Mouse (Mus musculus) midbrain, postnatal 0 days (tissue): ENCODE data around the gene Slc6a9. TPM values are rescaled to one million over a fixed set of nuclear protein-coding genes. Genes with fewer than 3 reads are reported as not detected.

Experiments used
- ATAC-seq: fragments of 200-750 bp; cut with Nextera tagmentation; 2 replicates; pipeline ENCODE4 v1.8.0; 2017; ENCODE audit warnings: moderate number of reproducible peaks, mild to moderate bottlenecking, moderate TSS enrichment, moderate library complexity; ENCODE audit not compliant: low FRiP score
- DNase-seq: peaks from one replicate; pipeline ENCODE4 v3.0.0-alpha.2; 2015; ENCODE audit warnings: low spot score
- H3K27ac ChIP-seq: fragments of 300-500 bp; sonication (generic); 2 replicates; pipeline ENCODE4 v1.5.1; 2014; ENCODE audit warnings: low read depth, mild to moderate bottlenecking, low read length, mixed read lengths
- H3K27me3 ChIP-seq: fragments of 300-500 bp; sonication (generic); 2 replicates; pipeline ENCODE4 v1.6.1; 2014; ENCODE audit warnings: low read length, control low read depth, mixed read lengths; ENCODE audit not compliant: insufficient read depth
- H3K36me3 ChIP-seq: fragments of 300-500 bp; sonication (generic); 2 replicates; pipeline ENCODE4 v1.6.1; 2014; ENCODE audit warnings: low read length, control low read depth, mixed read lengths; ENCODE audit not compliant: insufficient read depth
- H3K4me1 ChIP-seq: fragments of 300-500 bp; sonication (generic); 2 replicates; pipeline ENCODE4 v1.6.1; 2014; ENCODE audit warnings: mild to moderate bottlenecking, control low read depth, antibody characterized with exemption, low read length, mixed read lengths; ENCODE audit not compliant: insufficient read depth
- H3K4me2 ChIP-seq: fragments of 300-500 bp; sonication (generic); 2 replicates; pipeline ENCODE4 v1.6.1; 2014; ENCODE audit warnings: low read depth, mild to moderate bottlenecking, low read length, mixed read lengths; ENCODE audit not compliant: poor library complexity, severe bottlenecking
- H3K4me3 ChIP-seq: fragments of 300-500 bp; sonication (generic); 2 replicates; pipeline ENCODE4 v1.5.1; 2014; ENCODE audit warnings: low read depth, mild to moderate bottlenecking, low read length, moderate library complexity
- H3K9ac ChIP-seq: fragments of 300-500 bp; sonication (generic); replicated peaks from 2 replicates; pipeline ENCODE4 v1.6.1; 2014; ENCODE audit warnings: mild to moderate bottlenecking, low read length, moderate library complexity, mixed read lengths; ENCODE audit not compliant: poor library complexity, severe bottlenecking
- H3K9me3 ChIP-seq: fragments of 300-500 bp; sonication (generic); 2 replicates; pipeline ENCODE4 v1.6.1; 2016; ENCODE audit warnings: low read length, control low read depth
- CTCF ChIP-seq: IDR thresholded peaks from 2 replicates; pipeline ENCODE4 v1.5.1; 2016; ENCODE audit warnings: antibody characterized with exemption, mild to moderate bottlenecking
- WGBS: fragments of 180-500 bp; shearing (Covaris S2); extraction: QIAGEN DNeasy Blood & Tissue Kit; methylation state at CpG from one replicate; pipeline ENCODE4 v1.1.7; 2014; 5-methylcytosine and 5-hydroxymethylcytosine counted together
- polyA plus RNA-seq: library from polyadenylated mRNA; unstranded; fragments of >200 nt; fragmentation: Nextera tagmentation; extraction: Ambion mirVana; gene quantifications from 2 replicates; pipeline ENCODE4 v1.2.1, GENCODE M21; 2015
- total RNA-seq: library from RNA; depleted of rRNA; stranded (reverse); fragments of >200 nt; gene quantifications from 2 replicates; pipeline ENCODE4 v1.2.3, GENCODE M21; 2014

Gene Slc6a9
- total and polyA plus RNA-seq, 2 experiments from 2014 or later: 58.7 to 105 TPM

GRCm38 (mm10) chr4:117914591-117915442 is 80.5 kb downstream of the Slc6a9 start, which contains the start of gene Ipo13:
TSS of gene Ipo13 (minus strand) at chr4:117914999.
- Histone ChIP-seq H3K27me3 (no peaks in the 10 kb centered on the region), H3K36me3 (no peaks in the 10 kb centered on the region; the same call in 1 of the 2 replicates), H3K4me1 (peaks cover 10% of the 10 kb centered on the region; the same call in 1 of the 2 replicates), H3K9me3 (no peaks in the 10 kb centered on the region), H3K27ac (peak within 1 kb of the TSS; percentile 89), H3K4me2 (peak within 1 kb of the TSS; percentile 84), H3K9ac (peak within 1 kb of the TSS; percentile 75), H3K4me3 (peak within 1 kb of the TSS; percentile 68)
- DNase-seq (peak; percentile 96), ATAC-seq (peak; percentile 95)
- peak; percentile 61 for TF ChIP-seq CTCF
- under 1% methylated on average over 56 of the region's 61 CpGs for WGBS

- Histone ChIP-seq H3K4me2 (peak overlapping the region; percentile 84), H3K36me3 (no peaks in the 10 kb centered on the region; the same call in 1 of the 2 replicates), H3K9ac (peak overlapping the region; percentile 75), H3K4me1 (peaks cover 10% of the 10 kb centered on the region; the same call in 1 of the 2 replicates), H3K27ac (peak overlapping the region; percentile 63), H3K4me3 (peak overlapping the region; percentile 68), H3K27me3 (no peaks in the 10 kb centered on the region), H3K9me3 (no peaks in the 10 kb centered on the region)
- DNase-seq: no peak
- 2% methylated on average over 19 of the region's 19 CpGs for WGBS
- no peak for TF ChIP-seq CTCF
- no peak for ATAC-seq
These were observed 81.3 kb downstream of the Slc6a9 start for GRCm38 (mm10) chr4:117915489-117916105.

DNA sequence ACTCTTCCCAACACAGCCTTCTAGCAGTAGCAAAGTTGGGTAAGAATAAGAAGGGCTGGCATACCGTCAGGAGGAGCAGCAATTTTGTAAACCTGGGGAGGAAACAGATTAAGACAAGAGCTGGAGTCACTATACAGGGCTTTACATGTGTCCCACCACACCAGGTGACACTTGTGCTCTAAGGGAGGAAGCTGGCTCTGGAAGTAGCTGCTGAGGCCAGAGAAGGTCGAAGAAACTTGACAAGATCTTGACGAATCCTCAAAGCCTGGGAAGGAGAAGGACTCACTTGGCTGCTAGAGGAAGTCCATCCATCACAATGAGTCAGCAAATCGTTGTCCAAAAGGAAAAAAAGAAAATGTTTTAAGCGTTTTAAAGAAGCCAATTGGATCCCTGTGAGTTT is 82.1 kb downstream of the Slc6a9 start:
- ATAC-seq: no peak
- Histone ChIP-seq H3K4me1 (peaks cover 10% of the 10 kb centered on the region; the same call in 1 of the 2 replicates), H3K4me3 (peak overlapping the region; percentile 68; the same call in 1 of the 2 replicates), H3K9ac (no peak overlapping the region), H3K27ac (no peak overlapping the region), H3K4me2 (no peak overlapping the region), H3K36me3 (no peaks in the 10 kb centered on the region; the same call in 1 of the 2 replicates), H3K9me3 (no peaks in the 10 kb centered on the region), H3K27me3 (no peaks in the 10 kb centered on the region)
- DNase-seq: no peak
- 94% methylated on average over 5 of the region's 5 CpGs for WGBS
- TF ChIP-seq CTCF: no peak

DNA sequence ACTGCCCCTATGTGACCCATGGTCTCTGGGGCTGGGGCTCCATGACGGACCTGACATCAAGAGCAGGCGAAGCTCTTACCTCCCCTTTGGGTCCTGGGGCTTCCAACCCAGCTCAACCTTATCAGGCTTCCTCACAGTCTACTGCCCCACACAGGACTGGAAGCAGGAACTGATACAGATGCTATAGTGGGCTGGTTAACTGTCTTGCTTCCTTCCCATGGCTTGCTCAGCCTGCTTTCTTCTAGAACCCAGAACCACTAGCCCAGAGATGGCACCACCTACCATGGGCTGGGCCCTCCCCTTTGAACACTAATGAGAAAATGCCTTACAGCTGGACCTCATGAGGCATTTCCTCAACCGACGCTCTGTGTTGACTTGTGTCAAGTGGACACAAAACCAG is 83.1 kb downstream of the Slc6a9 start:
- no peak for ATAC-seq
- no peak for DNase-seq
- TF ChIP-seq CTCF: no peak
- WGBS: 98% methylated on average over 4 of the region's 4 CpGs
- Histone ChIP-seq H3K4me2 (no peak overlapping the region), H3K4me1 (peaks cover 10% of the 10 kb centered on the region; the same call in 1 of the 2 replicates), H3K27me3 (no peaks in the 10 kb centered on the region), H3K9me3 (no peaks in the 10 kb centered on the region), H3K4me3 (no peak overlapping the region), H3K36me3 (no peaks in the 10 kb centered on the region), H3K9ac (no peak overlapping the region), H3K27ac (no peak overlapping the region)

DNA sequence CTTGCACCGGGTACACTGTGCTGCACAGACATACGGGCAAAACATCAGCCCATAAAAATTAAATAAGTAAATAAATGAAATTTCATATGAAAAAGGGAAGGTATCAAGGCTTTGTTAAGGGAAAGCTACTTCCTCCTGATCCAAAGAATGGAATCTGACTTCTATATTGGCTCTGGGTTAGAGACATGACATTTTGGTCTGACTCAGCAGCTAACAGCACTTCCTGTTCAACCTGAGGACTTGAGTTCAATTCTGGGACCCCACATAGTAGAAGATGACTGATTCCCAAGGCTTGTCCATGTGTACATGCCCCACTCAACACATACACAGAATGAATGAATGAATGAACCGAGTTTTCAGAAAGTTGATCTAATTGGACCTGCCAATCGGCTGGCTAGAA is 83.5 kb downstream of the Slc6a9 start:
- no peak overlapping the region for H3K4me2 ChIP-seq
- H3K4me1 ChIP-seq: peaks cover 8% of the 10 kb centered on the region; the same call in 1 of the 2 replicates
- H3K36me3 ChIP-seq: no peaks in the 10 kb centered on the region
- DNase-seq (no peak), ATAC-seq (no peak)
- no peak for TF ChIP-seq CTCF
- WGBS: 95% methylated on average over 4 of the region's 4 CpGs
- no peaks in the 10 kb centered on the region for H3K9me3 ChIP-seq
- no peak overlapping the region for H3K4me3 ChIP-seq
- H3K27me3 ChIP-seq: no peaks in the 10 kb centered on the region
- H3K9ac ChIP-seq: no peak overlapping the region
- H3K27ac ChIP-seq: no peak overlapping the region

- Histone ChIP-seq H3K9ac (no peak overlapping the region), H3K36me3 (no peaks in the 10 kb centered on the region), H3K4me1 (peaks cover 4% of the 10 kb centered on the region; the same call in 1 of the 2 replicates), H3K9me3 (no peaks in the 10 kb centered on the region), H3K4me2 (no peak overlapping the region), H3K27ac (no peak overlapping the region), H3K4me3 (no peak overlapping the region), H3K27me3 (no peaks in the 10 kb centered on the region)
- DNase-seq (no peak), ATAC-seq (no peak)
- 70% methylated on average over 3 of the region's 3 CpGs for WGBS
- TF ChIP-seq CTCF: no peak
These were observed 84.0 kb downstream of the Slc6a9 start for GRCm38 (mm10) chr4:117918261-117918660.
